Mouse (Mus musculus) MEL (cell line): ENCODE data around the gene Raver2. TPM values are rescaled to one million over a fixed set of nuclear protein-coding genes. Genes with fewer than 3 reads are reported as not detected.

ENCODE experiments used
- DNase-seq: peaks from one replicate; pipeline ENCODE4 v3.0.0; 2011; ENCODE audit warnings: low read depth, low spot score
- H3K27ac ChIP-seq: 2 replicates; pipeline ENCODE4 v1.5.1; 2012; ENCODE audit warnings: low read depth, mild to moderate bottlenecking, control low read depth, low read length, moderate library complexity; ENCODE audit not compliant: control insufficient read depth
- H3K27me3 ChIP-seq, 2 experiments: fragments of 150-350 bp in 1 of 2; sonication (generic) in 1 of 2; 2 replicates each; pipeline ENCODE4 v1.6.1; 2012; ENCODE audit warnings: low read length in 2 of 2, mild to moderate bottlenecking in 2 of 2, improper control_type of control experiment in 1 of 2, moderate library complexity in 1 of 2; ENCODE audit not compliant: insufficient read depth in 2 of 2, control insufficient read depth in 1 of 2
- H3K36me3 ChIP-seq, 2 experiments: 2 replicates each; pipeline ENCODE4 v1.6.1; 2012 to 2014; ENCODE audit warnings: low read length in 2 of 2, improper control_type of control experiment in 1 of 2, inconsistent platforms in 1 of 2, mild to moderate bottlenecking in 1 of 2; ENCODE audit not compliant: insufficient read depth in 2 of 2, control insufficient read depth in 1 of 2
- H3K4me1 ChIP-seq, 2 experiments: fragments of 150-350 bp in 1 of 2; sonication (generic) in 1 of 2; 2 replicates each; pipeline ENCODE4 v1.6.1; 2012; ENCODE audit warnings: low read length in 2 of 2, improper control_type of control experiment in 1 of 2, mild to moderate bottlenecking in 1 of 2; ENCODE audit not compliant: insufficient read depth in 2 of 2, control insufficient read depth in 1 of 2
- H3K4me3 ChIP-seq, 2 experiments: fragments of 150-350 bp in 1 of 2; sonication (generic) in 1 of 2; 2 replicates each; pipeline ENCODE4 v1.5.1; 2012; ENCODE audit warnings: low read depth in 2 of 2, low read length in 2 of 2, mild to moderate bottlenecking in 2 of 2, moderate library complexity in 2 of 2, control low read depth in 1 of 2, improper control_type of control experiment in 1 of 2; ENCODE audit not compliant: control insufficient read depth in 1 of 2, insufficient read depth in 1 of 2
- H3K79me2 ChIP-seq: 2 replicates; pipeline ENCODE4 v1.6.1; 2012; ENCODE audit warnings: mild to moderate bottlenecking, low read length, moderate library complexity; ENCODE audit not compliant: control insufficient read depth, poor library complexity, insufficient read depth
- H3K9ac ChIP-seq: 2 replicates; pipeline ENCODE4 v1.6.1; 2012; ENCODE audit warnings: low read depth, mild to moderate bottlenecking, control low read depth, low read length, moderate library complexity; ENCODE audit not compliant: control insufficient read depth, poor library complexity, severe bottlenecking
- H3K9me3 ChIP-seq: fragments of 150-350 bp; sonication (generic); replicated peaks from 2 replicates; pipeline ENCODE4 v1.6.1; 2012; ENCODE audit warnings: mild to moderate bottlenecking, low read length, improper control_type of control experiment, moderate library complexity; ENCODE audit not compliant: insufficient read depth
- CHD1 ChIP-seq: IDR thresholded peaks from 2 replicates; pipeline ENCODE4 v1.6.1; 2012; ENCODE audit warnings: low read depth, mild to moderate bottlenecking, inconsistent platforms, low read length, improper control_type of control experiment
- E2F4 ChIP-seq: IDR thresholded peaks from 2 replicates; pipeline ENCODE4 v1.6.1; 2011; ENCODE audit warnings: low read depth, low read length, improper control_type of control experiment, borderline replicate concordance
- ELF1 ChIP-seq: IDR thresholded peaks from 2 replicates; pipeline ENCODE4 v1.6.1; 2014; ENCODE audit warnings: low read depth, mild to moderate bottlenecking, inconsistent platforms, low read length, improper control_type of control experiment, moderate library complexity
- EP300 ChIP-seq, 2 experiments: IDR thresholded peaks; 2 replicates each; pipeline ENCODE4 v1.6.1; 2011; ENCODE audit warnings: improper control_type of control experiment in 2 of 2, low read length in 2 of 2, low read depth in 1 of 2, mild to moderate bottlenecking in 1 of 2
- HCFC1 ChIP-seq: IDR thresholded peaks from 2 replicates; pipeline ENCODE4 v1.6.1; 2012; ENCODE audit warnings: low read depth, mild to moderate bottlenecking, inconsistent platforms, low read length, improper control_type of control experiment, moderate library complexity
- MAX ChIP-seq: IDR thresholded peaks from 2 replicates; pipeline ENCODE4 v1.6.1; 2011; ENCODE audit warnings: low read length, improper control_type of control experiment
- MXI1 ChIP-seq: IDR thresholded peaks from 2 replicates; pipeline ENCODE4 v1.6.1; 2011; ENCODE audit warnings: mild to moderate bottlenecking, low read depth, low read length, improper control_type of control experiment
- NRF1 ChIP-seq: IDR thresholded peaks from 2 replicates; pipeline ENCODE4 v1.6.1; 2014; ENCODE audit warnings: low read depth, mild to moderate bottlenecking, inconsistent platforms, low read length, improper control_type of control experiment, moderate library complexity; ENCODE audit not compliant: poor library complexity, insufficient read depth, severe bottlenecking
- POLR2A ChIP-seq, 2 experiments: IDR thresholded peaks; 2 replicates each; pipeline ENCODE4 v1.6.1; 2011 to 2012; ENCODE audit warnings: low read length in 2 of 2, mild to moderate bottlenecking in 2 of 2, control low read depth in 1 of 2, improper control_type of control experiment in 1 of 2, low read depth in 1 of 2, moderate library complexity in 1 of 2; ENCODE audit not compliant: control insufficient read depth in 1 of 2, insufficient read depth in 1 of 2, poor library complexity in 1 of 2
- POLR2AphosphoS5 ChIP-seq: IDR thresholded peaks from 2 replicates; pipeline ENCODE4 v1.6.1; 2012; ENCODE audit warnings: low read depth, borderline replicate concordance, mild to moderate bottlenecking, inconsistent platforms, low read length, moderate library complexity, mixed read lengths
- RCOR1 ChIP-seq: IDR thresholded peaks from 2 replicates; pipeline ENCODE4 v1.6.1; 2012; ENCODE audit warnings: low read depth, mild to moderate bottlenecking, inconsistent platforms, low read length, improper control_type of control experiment
- SMC3 ChIP-seq: IDR thresholded peaks from 2 replicates; pipeline ENCODE4 v1.6.1; 2011; ENCODE audit warnings: low read depth, low read length, improper control_type of control experiment
- TBP ChIP-seq: IDR thresholded peaks from 2 replicates; pipeline ENCODE4 v1.8.0; 2011; ENCODE audit warnings: low read depth, low read length, improper control_type of control experiment
- TCF12 ChIP-seq: IDR thresholded peaks from 2 replicates; pipeline ENCODE4 v1.6.1; 2014; ENCODE audit warnings: low read depth, mild to moderate bottlenecking, inconsistent platforms, low read length, improper control_type of control experiment, moderate library complexity
- USF1 ChIP-seq: IDR thresholded peaks from 2 replicates; pipeline ENCODE4 v1.6.1; 2014; ENCODE audit warnings: low read depth, mild to moderate bottlenecking, inconsistent platforms, low read length, improper control_type of control experiment, moderate library complexity
- USF2 ChIP-seq, 2 experiments: IDR thresholded peaks; 2 replicates each; pipeline ENCODE4 v1.6.1; 2011 to 2012; ENCODE audit warnings: improper control_type of control experiment in 2 of 2, low read length in 2 of 2, borderline replicate concordance in 1 of 2, inconsistent platforms in 1 of 2, low read depth in 1 of 2, mild to moderate bottlenecking in 1 of 2; ENCODE audit not compliant: insufficient read depth in 1 of 2
- ZNF384 ChIP-seq: IDR thresholded peaks from 2 replicates; pipeline ENCODE4 v1.6.1; 2012; ENCODE audit warnings: low read depth, mild to moderate bottlenecking, inconsistent platforms, low read length, improper control_type of control experiment
- polyA plus RNA-seq, 2 experiments: library from polyadenylated mRNA; stranded (reverse) in 1 of 2; unstranded in 1 of 2; fragments of >175 nt in 1 of 2; fragments of >200 nt in 1 of 2; gene quantifications; 2 replicates each; pipeline versions ENCODE4 v1.2.1 to v1.2.4; 2012; ENCODE audit warnings: low replicate concordance in 2 of 2, low read depth in 1 of 2; ENCODE audit not compliant: insufficient read length in 2 of 2, insufficient read depth in 1 of 2, missing spikeins in 1 of 2
- total RNA-seq: library from RNA; depleted of rRNA; stranded (reverse); fragments of 300-350 nt; gene quantifications from 2 replicates; pipeline ENCODE4 v1.2.3, GENCODE M21; 2012

Raver2 gene
- total and polyA plus RNA-seq, 3 experiments, result 0.03 to 0.04 TPM; not detected in 1

DNA sequence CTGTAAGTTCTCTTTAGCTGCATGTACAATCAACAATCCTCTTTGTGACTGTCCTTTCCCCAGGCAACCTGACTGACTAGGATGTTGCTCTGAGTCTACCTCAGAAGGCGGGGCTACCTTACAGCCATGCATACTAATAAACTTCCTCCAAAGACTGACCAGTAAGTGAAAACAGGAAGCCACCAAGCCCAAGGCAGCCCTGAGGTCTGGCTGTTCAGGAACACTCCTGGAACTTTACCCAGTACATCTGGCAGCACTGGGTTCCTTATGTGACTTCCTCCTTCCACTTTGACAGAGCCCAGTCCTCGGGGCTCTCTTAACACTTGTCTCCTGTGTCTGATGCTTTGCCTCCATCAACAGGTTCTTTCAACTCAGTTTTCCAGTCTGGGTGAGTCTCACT, 104.0 kb downstream of the Raver2 start:
- peaks cover 22 to 40% of the 10 kb centered on the region in 2 experiments for H3K36me3 ChIP-seq
- H3K27me3 ChIP-seq, result no peaks in the 10 kb centered on the region
- no peak overlapping the region for H3K9ac ChIP-seq
- DNase-seq, result peak; percentile 60
- peaks cover 27 to 39% of the 10 kb centered on the region in 2 experiments for H3K4me1 ChIP-seq
- H3K79me2 ChIP-seq, result no peaks in the 10 kb centered on the region
- H3K9me3 ChIP-seq, result no peaks in the 10 kb centered on the region
- H3K4me3 ChIP-seq, result no peak overlapping the region
- TF ChIP-seq POLR2AphosphoS5 (no peak), ELF1 (0 out of 2 replicates have a peak, but pooled peaks have one; percentile 18), SMC3 (no peak), EP300 (IDR thresholded peaks at IDR 0.05; ENCODE audit: low read depth in 1 of 2, low read length in 2 of 2) (no peak), POLR2A (IDR thresholded peaks at IDR 0.05; ENCODE audit: control insufficient read depth in 1 of 2, insufficient read depth in 1 of 2, low read depth in 1 of 2, low read length in 2 of 2, poor library complexity in 1 of 2) (no peak)
- TF ChIP-seq, all 39 proteins: peak for 1
- 0 out of 2 replicates have a peak overlapping the region, but pooled peaks have one; percentile 0 for H3K27ac ChIP-seq

DNA sequence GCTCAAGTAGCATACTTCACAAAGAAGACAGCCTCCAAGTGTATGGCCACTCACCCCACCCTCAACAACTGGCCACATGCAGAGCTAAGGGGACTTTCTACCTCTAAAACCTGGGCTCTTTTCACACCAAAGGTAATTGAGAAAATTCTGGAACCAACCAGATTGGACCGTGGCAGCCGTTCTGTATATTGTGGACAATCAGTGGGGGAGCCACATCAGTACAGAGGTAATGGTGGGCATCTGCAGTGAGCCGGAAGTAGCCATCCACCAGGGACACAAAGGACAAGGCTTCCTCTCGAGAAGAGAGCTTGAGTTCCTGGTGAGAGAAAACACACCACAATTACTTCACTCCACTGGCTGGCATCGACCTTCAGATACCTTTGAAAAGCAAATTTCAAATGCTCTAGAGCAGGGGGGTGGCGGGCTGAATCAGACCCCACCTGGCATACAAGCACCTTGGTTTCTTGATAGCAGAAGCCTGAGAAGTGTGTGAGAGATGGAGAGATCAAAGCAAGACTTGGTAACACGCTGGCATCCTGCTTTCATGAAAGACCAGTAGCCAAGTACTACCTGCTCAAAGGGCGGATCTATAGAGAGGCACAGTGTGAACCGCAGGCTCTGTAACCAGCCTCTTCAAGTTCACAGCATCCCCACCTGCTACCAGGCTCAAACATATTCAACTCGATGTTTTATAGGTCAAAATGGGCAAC, 106.3 kb downstream of the Raver2 start:
- DNase-seq, result no peak
- H3K4me1 ChIP-seq, result peaks cover 21 to 25% of the 10 kb centered on the region in 2 experiments
- H3K27ac ChIP-seq, result no peak overlapping the region
- H3K27me3 ChIP-seq, result no peaks in the 10 kb centered on the region
- no peak for TF ChIP-seq RCOR1
- no peak for TF ChIP-seq USF1
- no peak for TF ChIP-seq NRF1
- no peak for TF ChIP-seq ZNF384
- no peak for TF ChIP-seq MXI1
- no peak for TF ChIP-seq E2F4
- TF ChIP-seq SMC3, result no peak
- TF ChIP-seq HCFC1, result no peak
- no peak for TF ChIP-seq CHD1
- no peak for TF ChIP-seq MAX
- TF ChIP-seq TBP, result no peak
- TF ChIP-seq TCF12, result no peak
- no peak for TF ChIP-seq USF2 (IDR thresholded peaks at IDR 0.05; ENCODE audit: borderline replicate concordance in 1 of 2, insufficient read depth in 1 of 2, low read depth in 1 of 2, low read length in 2 of 2)
- TF ChIP-seq POLR2A (IDR thresholded peaks at IDR 0.05; ENCODE audit: control insufficient read depth in 1 of 2, insufficient read depth in 1 of 2, low read depth in 1 of 2, low read length in 2 of 2, poor library complexity in 1 of 2), result no peak
- TF ChIP-seq, all 39 proteins: peak for 0
- H3K9me3 ChIP-seq, result no peaks in the 10 kb centered on the region
- no peak overlapping the region for H3K9ac ChIP-seq
- no peaks in the 10 kb centered on the region for H3K79me2 ChIP-seq
- no peak overlapping the region for H3K4me3 ChIP-seq
- peaks cover 26 to 27% of the 10 kb centered on the region in 2 experiments for H3K36me3 ChIP-seq
